Mouse (Mus musculus) stomach, embryonic 16.5 days (tissue): ENCODE measurements around the gene Pex7. TPM values are rescaled to one million over a fixed set of nuclear protein-coding genes. Genes with fewer than 3 reads are reported as not detected.

Experiments
- ATAC-seq: fragments of 200-750 bp; cut with Nextera tagmentation; 2 replicates; pipeline ENCODE4 v1.8.0; 2017; ENCODE audit warnings: moderate number of reproducible peaks, moderate TSS enrichment; ENCODE audit not compliant: insufficient read depth, low FRiP score
- H3K27ac ChIP-seq: fragments of 300-500 bp; sonication (generic); 2 replicates; pipeline ENCODE4 v1.5.1; 2014; ENCODE audit warnings: low read length
- H3K27me3 ChIP-seq: fragments of 300-500 bp; sonication (generic); 2 replicates; pipeline ENCODE4 v1.6.1; 2014; ENCODE audit warnings: low read length, control low read depth, mixed read lengths; ENCODE audit not compliant: control insufficient read depth, insufficient read depth
- H3K36me3 ChIP-seq: fragments of 300-500 bp; sonication (generic); 2 replicates; pipeline ENCODE4 v1.6.1; 2014; ENCODE audit warnings: low read length; ENCODE audit not compliant: control insufficient read depth, insufficient read depth
- H3K4me1 ChIP-seq: fragments of 300-500 bp; sonication (generic); 2 replicates; pipeline ENCODE4 v1.6.1; 2014; ENCODE audit warnings: low read length, control low read depth, mixed read lengths; ENCODE audit not compliant: control insufficient read depth, insufficient read depth
- H3K4me2 ChIP-seq: fragments of 300-500 bp; sonication (generic); 2 replicates; pipeline ENCODE4 v1.6.1; 2014; ENCODE audit warnings: low read depth, low read length, mixed read lengths
- H3K4me3 ChIP-seq: fragments of 300-500 bp; sonication (generic); replicated peaks from 2 replicates; pipeline ENCODE4 v1.5.1; 2014; ENCODE audit warnings: mild to moderate bottlenecking, low read length
- H3K9ac ChIP-seq: fragments of 300-500 bp; sonication (generic); 2 replicates; pipeline ENCODE4 v1.6.1; 2014; ENCODE audit warnings: low read length
- H3K9me3 ChIP-seq: fragments of 300-500 bp; sonication (generic); replicated peaks from 2 replicates; pipeline ENCODE4 v1.6.1; 2016; ENCODE audit warnings: low read length, control low read depth; ENCODE audit not compliant: control insufficient read depth
- WGBS: fragments of 180-500 bp; shearing (Covaris S2); extraction: QIAGEN DNeasy Blood & Tissue Kit; methylation state at CpG from one replicate; pipeline ENCODE4 v1.1.7; 2014; 5-methylcytosine and 5-hydroxymethylcytosine counted together
- polyA plus RNA-seq: library from polyadenylated mRNA; unstranded; fragments of >200 nt; fragmentation: Nextera tagmentation; extraction: Ambion mirVana; gene quantifications from 2 replicates; pipeline ENCODE4 v1.2.1, GENCODE M21; 2015

The Pex7 gene
- polyA plus RNA-seq, 1 experiment from 2014 or later, result 41.3 TPM

GRCm38 (mm10) chr10:19946644-19947043 lies 39.2 kb upstream of the Pex7 start:
- no peak for ATAC-seq
- peaks cover 6% of the 10 kb centered on the region for H3K4me1 ChIP-seq
- no peaks in the 10 kb centered on the region for H3K27me3 ChIP-seq
- H3K4me3 ChIP-seq, result no peak overlapping the region
- 82% methylated on average over 6 of the region's 6 CpGs for WGBS
- no peak overlapping the region for H3K4me2 ChIP-seq
- no peak overlapping the region for H3K9ac ChIP-seq
- H3K9me3 ChIP-seq, result no peaks in the 10 kb centered on the region
- H3K27ac ChIP-seq, result no peak overlapping the region
- H3K36me3 ChIP-seq, result no peaks in the 10 kb centered on the region

GRCm38 (mm10) chr10:19945651-19946050 lies 38.2 kb upstream of the Pex7 start:
- 41% methylated on average over 7 of the region's 7 CpGs for WGBS
- no peak for ATAC-seq
- H3K36me3 ChIP-seq, result no peaks in the 10 kb centered on the region
- no peak overlapping the region for H3K4me2 ChIP-seq
- H3K9me3 ChIP-seq, result no peaks in the 10 kb centered on the region
- no peak overlapping the region for H3K27ac ChIP-seq
- H3K27me3 ChIP-seq, result no peaks in the 10 kb centered on the region
- no peak overlapping the region for H3K9ac ChIP-seq
- no peak overlapping the region for H3K4me3 ChIP-seq
- H3K4me1 ChIP-seq, result peaks cover 6% of the 10 kb centered on the region

GRCm38 (mm10) chr10:19942621-19943020 lies 35.1 kb upstream of the Pex7 start:
- WGBS, result 94% methylated on average over 3 of the region's 3 CpGs
- no peak for ATAC-seq
- H3K4me3 ChIP-seq, result no peak overlapping the region
- no peaks in the 10 kb centered on the region for H3K9me3 ChIP-seq
- no peak overlapping the region for H3K4me2 ChIP-seq
- H3K27me3 ChIP-seq, result no peaks in the 10 kb centered on the region
- peaks cover 12% of the 10 kb centered on the region for H3K4me1 ChIP-seq
- H3K9ac ChIP-seq, result no peak overlapping the region
- no peaks in the 10 kb centered on the region for H3K36me3 ChIP-seq
- H3K27ac ChIP-seq, result no peak overlapping the region

GRCm38 (mm10) chr10:19941914-19942313 lies 34.4 kb upstream of the Pex7 start:
- no peaks in the 10 kb centered on the region for H3K9me3 ChIP-seq
- no peak overlapping the region for H3K4me3 ChIP-seq
- no peak for ATAC-seq
- H3K27me3 ChIP-seq, result no peaks in the 10 kb centered on the region
- H3K9ac ChIP-seq, result no peak overlapping the region
- 80% methylated on average over 9 of the region's 9 CpGs for WGBS
- H3K27ac ChIP-seq, result no peak overlapping the region
- H3K36me3 ChIP-seq, result no peaks in the 10 kb centered on the region
- peaks cover 15% of the 10 kb centered on the region for H3K4me1 ChIP-seq
- H3K4me2 ChIP-seq, result no peak overlapping the region

- Histone ChIP-seq H3K36me3 (no peaks in the 10 kb centered on the region), H3K4me2 (no peak overlapping the region), H3K4me3 (no peak overlapping the region), H3K27me3 (no peaks in the 10 kb centered on the region), H3K9me3 (no peaks in the 10 kb centered on the region), H3K27ac (no peak overlapping the region), H3K9ac (no peak overlapping the region), H3K4me1 (peaks cover 19% of the 10 kb centered on the region)
- no peak for ATAC-seq
- 56% methylated on average over 6 of the region's 6 CpGs for WGBS
Measured at GRCm38 (mm10) chr10:19941063-19941462, 33.6 kb upstream of the Pex7 start.

- Histone ChIP-seq H3K27ac (no peak overlapping the region), H3K9ac (no peak overlapping the region), H3K4me2 (no peak overlapping the region), H3K36me3 (no peaks in the 10 kb centered on the region), H3K4me3 (no peak overlapping the region), H3K27me3 (no peaks in the 10 kb centered on the region), H3K9me3 (no peaks in the 10 kb centered on the region), H3K4me1 (peaks cover 16% of the 10 kb centered on the region)
- ATAC-seq, result no peak
- 76% methylated on average over 8 of the region's 8 CpGs for WGBS
Measured at GRCm38 (mm10) chr10:19940626-19941025, 33.1 kb upstream of the Pex7 start.

- no peak overlapping the region for H3K4me2 ChIP-seq
- no peaks in the 10 kb centered on the region for H3K36me3 ChIP-seq
- H3K9ac ChIP-seq, result no peak overlapping the region
- H3K4me1 ChIP-seq, result peaks cover 15% of the 10 kb centered on the region; the same call in 1 of the 2 replicates
- no peaks in the 10 kb centered on the region for H3K27me3 ChIP-seq
- no peaks in the 10 kb centered on the region for H3K9me3 ChIP-seq
- no peak for ATAC-seq
- 88% methylated on average over 7 of the region's 7 CpGs for WGBS
- H3K4me3 ChIP-seq, result no peak overlapping the region
- no peak overlapping the region for H3K27ac ChIP-seq
Measured at GRCm38 (mm10) chr10:19940127-19940526, 32.6 kb upstream of the Pex7 start.

- 49% methylated on average over 8 of the region's 8 CpGs for WGBS
- H3K36me3 ChIP-seq, result no peaks in the 10 kb centered on the region
- H3K4me3 ChIP-seq, result no peak overlapping the region
- H3K27me3 ChIP-seq, result no peaks in the 10 kb centered on the region
- H3K9me3 ChIP-seq, result no peaks in the 10 kb centered on the region
- no peak for ATAC-seq
- no peak overlapping the region for H3K9ac ChIP-seq
- peaks cover 15% of the 10 kb centered on the region; the same call in 1 of the 2 replicates for H3K4me1 ChIP-seq
- no peak overlapping the region for H3K4me2 ChIP-seq
- peak overlapping the region; percentile 3; the same call in 1 of the 2 replicates for H3K27ac ChIP-seq
Measured at GRCm38 (mm10) chr10:19939282-19939705, 31.8 kb upstream of the Pex7 start.

- WGBS, result 67% methylated on average over 6 of the region's 6 CpGs
- Histone ChIP-seq H3K36me3 (no peaks in the 10 kb centered on the region), H3K4me2 (no peak overlapping the region), H3K4me3 (no peak overlapping the region), H3K9ac (no peak overlapping the region), H3K4me1 (peaks cover 15% of the 10 kb centered on the region; the same call in 1 of the 2 replicates), H3K9me3 (no peaks in the 10 kb centered on the region), H3K27ac (no peak overlapping the region), H3K27me3 (no peaks in the 10 kb centered on the region)
- ATAC-seq, result no peak
Measured at GRCm38 (mm10) chr10:19938738-19939137, 31.2 kb upstream of the Pex7 start.
